Mouse (Mus musculus): ENCODE measurements around the gene Ahsg.

DNA sequence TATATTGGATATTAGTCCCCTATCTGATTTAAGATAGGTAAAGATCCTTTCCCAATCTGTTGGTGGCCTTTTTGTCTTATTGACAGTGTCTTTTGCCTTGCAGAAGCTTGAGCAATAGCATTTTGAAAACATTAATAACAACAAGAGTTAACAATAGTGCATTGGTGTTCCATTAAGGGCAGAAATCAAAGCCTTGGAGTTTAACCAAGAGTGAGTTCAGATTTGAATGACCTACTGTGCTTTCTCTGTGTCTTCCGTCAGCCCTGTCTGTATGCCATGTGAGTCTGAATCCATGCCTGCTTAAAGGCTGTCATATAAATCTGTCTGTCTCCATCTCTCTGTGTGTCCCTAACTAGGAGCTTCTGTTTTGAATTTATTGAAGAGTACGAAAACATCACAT, 56.3 kb downstream of the Ahsg start:
- TF ChIP-seq CTCF (conservative IDR thresholded peaks at IDR 0.05; ENCODE audit: insufficient read depth, insufficient read length, low read depth, low read length) (no peak), POLR2A (IDR thresholded peaks at IDR 0.05; ENCODE audit: low read depth, low read length) (no peak)

Data from kidney, adult 2 months (tissue).